Mouse (Mus musculus): ENCODE results near the gene Vwa8. TPM values are rescaled to one million over a fixed set of nuclear protein-coding genes. Genes with fewer than 3 reads are reported as not detected.

The Vwa8 gene
- polyA plus RNA-seq, 1 experiment from 2014 or later: 8.0 TPM

- no peak for ATAC-seq (ENCODE audit: low FRiP score, low TSS enrichment)
- 62% methylated on average over 9 of the region's 9 CpGs for WGBS
- DNase-seq: no peak
Observed at GRCm38 (mm10) chr14:79162678-79163077, 313.8 kb downstream of the Vwa8 start.

GRCm38 (mm10) chr14:79164334-79164733 lies 315.5 kb downstream of the Vwa8 start:
- ATAC-seq (ENCODE audit: low FRiP score, low TSS enrichment) (no peak), DNase-seq (no peak)
- no peaks in the 10 kb centered on the region for H3K36me3 ChIP-seq (ENCODE audit: control insufficient read depth, insufficient read depth, low read length)
- H3K27me3 ChIP-seq (ENCODE audit: control insufficient read depth, insufficient read depth, low read length): no peaks in the 10 kb centered on the region
- H3K4me2 ChIP-seq (ENCODE audit: low read length): no peak overlapping the region
- H3K9ac ChIP-seq (replicated peaks; ENCODE audit: low read length): no peak overlapping the region
- H3K4me3 ChIP-seq (replicated peaks; ENCODE audit: low read depth, low read length): no peak overlapping the region
- WGBS: 88% methylated on average over 4 of the region's 4 CpGs
- H3K4me1 ChIP-seq (ENCODE audit: control insufficient read depth, insufficient read depth, low read length): no peaks in the 10 kb centered on the region
- H3K27ac ChIP-seq (replicated peaks; ENCODE audit: low read depth, low read length): no peak overlapping the region
- H3K9me3 ChIP-seq (ENCODE audit: control insufficient read depth, low read length): no peaks in the 10 kb centered on the region

More at GRCm38 (mm10) chr14:79162678-79163077, 313.8 kb downstream of the Vwa8 start:
- no peak overlapping the region for H3K27ac ChIP-seq (replicated peaks; ENCODE audit: low read depth, low read length)
- H3K9me3 ChIP-seq (ENCODE audit: control insufficient read depth, low read length): no peaks in the 10 kb centered on the region
- H3K4me2 ChIP-seq (ENCODE audit: low read length): no peak overlapping the region
- peaks cover 2% of the 10 kb centered on the region; the same call in 1 of the 2 replicates for H3K4me1 ChIP-seq (ENCODE audit: control insufficient read depth, insufficient read depth, low read length)
- no peak overlapping the region for H3K4me3 ChIP-seq (replicated peaks; ENCODE audit: low read depth, low read length)
- no peaks in the 10 kb centered on the region for H3K27me3 ChIP-seq (ENCODE audit: control insufficient read depth, insufficient read depth, low read length)
- no peaks in the 10 kb centered on the region for H3K36me3 ChIP-seq (ENCODE audit: control insufficient read depth, insufficient read depth, low read length)
- H3K9ac ChIP-seq (replicated peaks; ENCODE audit: low read length): no peak overlapping the region

GRCm38 (mm10) chr14:79164925-79165324 lies 316.1 kb downstream of the Vwa8 start:
- Histone ChIP-seq H3K9ac (replicated peaks; ENCODE audit: low read length) (no peak overlapping the region), H3K27ac (replicated peaks; ENCODE audit: low read depth, low read length) (no peak overlapping the region), H3K9me3 (ENCODE audit: control insufficient read depth, low read length) (no peaks in the 10 kb centered on the region), H3K36me3 (ENCODE audit: control insufficient read depth, insufficient read depth, low read length) (no peaks in the 10 kb centered on the region), H3K27me3 (ENCODE audit: control insufficient read depth, insufficient read depth, low read length) (no peaks in the 10 kb centered on the region), H3K4me1 (ENCODE audit: control insufficient read depth, insufficient read depth, low read length) (no peaks in the 10 kb centered on the region), H3K4me3 (replicated peaks; ENCODE audit: low read depth, low read length) (no peak overlapping the region), H3K4me2 (ENCODE audit: low read length) (no peak overlapping the region)
- no peak for ATAC-seq (ENCODE audit: low FRiP score, low TSS enrichment)
- no peak for DNase-seq
- 96% methylated on average over 2 of the region's 2 CpGs for WGBS

GRCm38 (mm10) chr14:79174526-79174925 lies 325.7 kb downstream of the Vwa8 start:
- H3K4me2 ChIP-seq (ENCODE audit: low read length): no peak overlapping the region

GRCm38 (mm10) chr14:79177754-79178153 lies 328.9 kb downstream of the Vwa8 start:
- DNase-seq (no peak), ATAC-seq (ENCODE audit: low FRiP score, low TSS enrichment) (no peak)
- H3K27me3 ChIP-seq (ENCODE audit: control insufficient read depth, insufficient read depth, low read length): no peaks in the 10 kb centered on the region
- H3K4me2 ChIP-seq (ENCODE audit: low read length): no peak overlapping the region
- H3K4me3 ChIP-seq (replicated peaks; ENCODE audit: low read depth, low read length): no peak overlapping the region
- no peaks in the 10 kb centered on the region for H3K9me3 ChIP-seq (ENCODE audit: control insufficient read depth, low read length)
- H3K9ac ChIP-seq (replicated peaks; ENCODE audit: low read length): no peak overlapping the region
- 0 out of 2 replicates have a peak, but pooled peaks cover 3% of the 10 kb centered on the region for H3K36me3 ChIP-seq (ENCODE audit: control insufficient read depth, insufficient read depth, low read length)
- WGBS: 95% methylated on average over 7 of the region's 7 CpGs
- no peak overlapping the region for H3K27ac ChIP-seq (replicated peaks; ENCODE audit: low read depth, low read length)
- H3K4me1 ChIP-seq (ENCODE audit: control insufficient read depth, insufficient read depth, low read length): no peaks in the 10 kb centered on the region

More at GRCm38 (mm10) chr14:79174526-79174925, 325.7 kb downstream of the Vwa8 start:
- 0 out of 2 replicates have a peak, but pooled peaks cover 3% of the 10 kb centered on the region for H3K36me3 ChIP-seq (ENCODE audit: control insufficient read depth, insufficient read depth, low read length)
- no peaks in the 10 kb centered on the region for H3K9me3 ChIP-seq (ENCODE audit: control insufficient read depth, low read length)
- DNase-seq: no peak
- H3K27ac ChIP-seq (replicated peaks; ENCODE audit: low read depth, low read length): no peak overlapping the region
- WGBS: 93% methylated on average over 4 of the region's 4 CpGs
- H3K27me3 ChIP-seq (ENCODE audit: control insufficient read depth, insufficient read depth, low read length): no peaks in the 10 kb centered on the region
- H3K4me3 ChIP-seq (replicated peaks; ENCODE audit: low read depth, low read length): no peak overlapping the region
- no peaks in the 10 kb centered on the region for H3K4me1 ChIP-seq (ENCODE audit: control insufficient read depth, insufficient read depth, low read length)
- no peak overlapping the region for H3K9ac ChIP-seq (replicated peaks; ENCODE audit: low read length)
- ATAC-seq (ENCODE audit: low FRiP score, low TSS enrichment): no peak

GRCm38 (mm10) chr14:79178247-79178646 lies 329.4 kb downstream of the Vwa8 start:
- H3K4me2 ChIP-seq (ENCODE audit: low read length): no peak overlapping the region
- no peaks in the 10 kb centered on the region for H3K4me1 ChIP-seq (ENCODE audit: control insufficient read depth, insufficient read depth, low read length)
- 84% methylated on average over 9 of the region's 9 CpGs for WGBS
- DNase-seq: no peak
- H3K9me3 ChIP-seq (ENCODE audit: control insufficient read depth, low read length): no peaks in the 10 kb centered on the region
- H3K4me3 ChIP-seq (replicated peaks; ENCODE audit: low read depth, low read length): no peak overlapping the region
- 0 out of 2 replicates have a peak, but pooled peaks cover 3% of the 10 kb centered on the region for H3K36me3 ChIP-seq (ENCODE audit: control insufficient read depth, insufficient read depth, low read length)
- no peak overlapping the region for H3K27ac ChIP-seq (replicated peaks; ENCODE audit: low read depth, low read length)
- no peak for ATAC-seq (ENCODE audit: low FRiP score, low TSS enrichment)
- H3K9ac ChIP-seq (replicated peaks; ENCODE audit: low read length): no peak overlapping the region
- no peaks in the 10 kb centered on the region for H3K27me3 ChIP-seq (ENCODE audit: control insufficient read depth, insufficient read depth, low read length)

GRCm38 (mm10) chr14:79180078-79180730 lies 331.4 kb downstream of the Vwa8 start:
- Histone ChIP-seq H3K4me3 (replicated peaks; ENCODE audit: low read depth, low read length) (no peak overlapping the region), H3K4me2 (ENCODE audit: low read length) (no peak overlapping the region), H3K36me3 (ENCODE audit: control insufficient read depth, insufficient read depth, low read length) (no peaks in the 10 kb centered on the region), H3K9me3 (ENCODE audit: control insufficient read depth, low read length) (no peaks in the 10 kb centered on the region), H3K9ac (replicated peaks; ENCODE audit: low read length) (no peak overlapping the region), H3K27me3 (ENCODE audit: control insufficient read depth, insufficient read depth, low read length) (no peaks in the 10 kb centered on the region), H3K27ac (replicated peaks; ENCODE audit: low read depth, low read length) (no peak overlapping the region), H3K4me1 (ENCODE audit: control insufficient read depth, insufficient read depth, low read length) (peaks cover 3% of the 10 kb centered on the region; the same call in 1 of the 2 replicates)
- WGBS: 76% methylated on average over 12 of the region's 12 CpGs
- DNase-seq (no peak), ATAC-seq (ENCODE audit: low FRiP score, low TSS enrichment) (no peak)

GRCm38 (mm10) chr14:79181748-79182147 lies 332.9 kb downstream of the Vwa8 start:
- no peak for DNase-seq
- no peaks in the 10 kb centered on the region for H3K9me3 ChIP-seq (ENCODE audit: control insufficient read depth, low read length)
- no peak overlapping the region for H3K4me2 ChIP-seq (ENCODE audit: low read length)
- 95% methylated on average over 8 of the region's 8 CpGs for WGBS
- no peaks in the 10 kb centered on the region for H3K27me3 ChIP-seq (ENCODE audit: control insufficient read depth, insufficient read depth, low read length)
- no peak for ATAC-seq (ENCODE audit: low FRiP score, low TSS enrichment)
- H3K9ac ChIP-seq (replicated peaks; ENCODE audit: low read length): no peak overlapping the region
- H3K4me1 ChIP-seq (ENCODE audit: control insufficient read depth, insufficient read depth, low read length): peaks cover 5% of the 10 kb centered on the region; the same call in 1 of the 2 replicates
- no peak overlapping the region for H3K4me3 ChIP-seq (replicated peaks; ENCODE audit: low read depth, low read length)
- no peaks in the 10 kb centered on the region for H3K36me3 ChIP-seq (ENCODE audit: control insufficient read depth, insufficient read depth, low read length)
- no peak overlapping the region for H3K27ac ChIP-seq (replicated peaks; ENCODE audit: low read depth, low read length)

- DNase-seq (no peak), ATAC-seq (ENCODE audit: low FRiP score, low TSS enrichment) (no peak)
- H3K9ac ChIP-seq (replicated peaks; ENCODE audit: low read length): no peak overlapping the region
- 97% methylated on average over 15 of the region's 15 CpGs for WGBS
- peaks cover 5% of the 10 kb centered on the region; the same call in 1 of the 2 replicates for H3K4me1 ChIP-seq (ENCODE audit: control insufficient read depth, insufficient read depth, low read length)
- no peak overlapping the region for H3K4me2 ChIP-seq (ENCODE audit: low read length)
- H3K36me3 ChIP-seq (ENCODE audit: control insufficient read depth, insufficient read depth, low read length): no peaks in the 10 kb centered on the region
- no peak overlapping the region for H3K27ac ChIP-seq (replicated peaks; ENCODE audit: low read depth, low read length)
- H3K9me3 ChIP-seq (ENCODE audit: control insufficient read depth, low read length): no peaks in the 10 kb centered on the region
- no peak overlapping the region for H3K4me3 ChIP-seq (replicated peaks; ENCODE audit: low read depth, low read length)
- no peaks in the 10 kb centered on the region for H3K27me3 ChIP-seq (ENCODE audit: control insufficient read depth, insufficient read depth, low read length)
Observed at GRCm38 (mm10) chr14:79182801-79183200, 333.9 kb downstream of the Vwa8 start.

Data from midbrain, embryonic 14.5 days (tissue).